Mouse (Mus musculus): ENCODE measurements around the gene Lsm3.

DNA sequence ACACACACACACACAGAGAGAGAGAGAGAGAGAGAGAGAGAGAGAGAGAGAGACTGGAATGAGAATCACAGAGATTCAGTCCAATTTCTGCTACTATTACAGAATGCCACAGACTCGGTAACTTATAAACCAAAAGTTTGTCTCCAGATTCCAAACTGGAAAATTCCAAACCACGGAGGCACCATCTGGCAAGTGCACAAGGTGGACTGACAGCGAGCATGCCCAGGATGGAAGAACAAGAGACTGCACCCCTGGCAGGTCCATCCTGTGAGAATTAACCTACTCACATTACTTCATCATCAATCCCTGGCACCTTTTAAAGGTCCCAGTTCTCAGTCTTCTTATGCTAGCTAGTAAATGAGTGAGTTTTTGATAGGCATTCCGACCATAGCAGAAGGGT is 18.5 kb downstream of the Lsm3 start:
- no peak for TF ChIP-seq POLR2A (IDR thresholded peaks at IDR 0.05; ENCODE audit: low read depth, low read length)
- TF ChIP-seq CTCF (IDR thresholded peaks at IDR 0.05; ENCODE audit: borderline replicate concordance, insufficient read depth, low read length): no peak
